Mouse (Mus musculus): ENCODE measurements around the gene Jsrp1. TPM values are rescaled to one million over a fixed set of nuclear protein-coding genes. Genes with fewer than 3 reads are reported as not detected.

The Jsrp1 gene
- polyA plus RNA-seq (2016; fragmentation: Nextera tagmentation; extraction: Ambion mirVana), result 0.65 and 0.68 TPM in 2 replicates

- WGBS, result 84% methylated on average over 4 of the region's 4 CpGs
- Histone ChIP-seq H3K4me3 (no peak within 1 kb of the TSS), H3K27ac (no peak within 1 kb of the TSS), H3K27me3 (ENCODE audit: insufficient read depth, poor library complexity, severe bottlenecking) (peaks cover 41% of the 10 kb centered on the region), H3K36me3 (no peaks in the 10 kb centered on the region), H3K9me3 (no peaks in the 10 kb centered on the region), H3K4me1 (replicated peaks) (peaks cover 26% of the 10 kb centered on the region)
- DNase-seq (ENCODE audit: low spot score), result no peak
Observed at GRCm38 (mm10) chr10:80813366-80813765, at the start of gene Jsrp1. Gene Jsrp1 (minus strand): TSS chr10:80813498.

- WGBS, result 85% methylated on average over 5 of the region's 5 CpGs
- H3K27me3 ChIP-seq (ENCODE audit: insufficient read depth, poor library complexity, severe bottlenecking), result no peaks in the 10 kb centered on the region
- no peak overlapping the region for H3K4me3 ChIP-seq
- H3K9me3 ChIP-seq, result no peaks in the 10 kb centered on the region
- peaks cover 17% of the 10 kb centered on the region for H3K4me1 ChIP-seq (replicated peaks)
- no peak for DNase-seq (ENCODE audit: low spot score)
- peaks cover 67% of the 10 kb centered on the region for H3K36me3 ChIP-seq
- H3K27ac ChIP-seq, result no peak overlapping the region
Observed at GRCm38 (mm10) chr10:80862305-80862704, 49.0 kb upstream of the Jsrp1 start.

GRCm38 (mm10) chr10:80858350-80858935 is 45.1 kb upstream of the Jsrp1 start:
- peak overlapping the region; percentile 79 for H3K4me3 ChIP-seq
- peaks cover 32% of the 10 kb centered on the region for H3K36me3 ChIP-seq
- no peak for DNase-seq (ENCODE audit: low spot score)
- 79% methylated on average over 7 of the region's 7 CpGs for WGBS
- H3K4me1 ChIP-seq (replicated peaks), result peaks cover 50% of the 10 kb centered on the region
- H3K9me3 ChIP-seq, result no peaks in the 10 kb centered on the region
- no peaks in the 10 kb centered on the region for H3K27me3 ChIP-seq (ENCODE audit: insufficient read depth, poor library complexity, severe bottlenecking)
- peak overlapping the region; percentile 92; the same call in 1 of the 2 replicates for H3K27ac ChIP-seq

- Histone ChIP-seq H3K36me3 (peaks cover 32% of the 10 kb centered on the region), H3K27me3 (ENCODE audit: insufficient read depth, poor library complexity, severe bottlenecking) (no peaks in the 10 kb centered on the region), H3K27ac (peak overlapping the region; percentile 92), H3K9me3 (no peaks in the 10 kb centered on the region), H3K4me3 (peak overlapping the region; percentile 79), H3K4me1 (replicated peaks) (peaks cover 54% of the 10 kb centered on the region)
- WGBS, result 53% methylated on average over 3 of the region's 3 CpGs
- DNase-seq (ENCODE audit: low spot score), result no peak
Observed at GRCm38 (mm10) chr10:80857848-80858247, 44.5 kb upstream of the Jsrp1 start.

GRCm38 (mm10) chr10:80857386-80857785 is 44.1 kb upstream of the Jsrp1 start:
- WGBS, result 49% methylated on average over 8 of the region's 8 CpGs
- Histone ChIP-seq H3K9me3 (no peaks in the 10 kb centered on the region), H3K36me3 (peaks cover 30% of the 10 kb centered on the region), H3K27ac (peak overlapping the region; percentile 92), H3K4me3 (peak overlapping the region; percentile 79; the same call in 1 of the 2 replicates), H3K27me3 (ENCODE audit: insufficient read depth, poor library complexity, severe bottlenecking) (no peaks in the 10 kb centered on the region), H3K4me1 (replicated peaks) (peaks cover 54% of the 10 kb centered on the region)
- DNase-seq (ENCODE audit: low spot score), result peak; percentile 28

GRCm38 (mm10) chr10:80856908-80857307 is 43.6 kb upstream of the Jsrp1 start:
- no peak for DNase-seq (ENCODE audit: low spot score)
- peak overlapping the region; percentile 79; the same call in 1 of the 2 replicates for H3K4me3 ChIP-seq
- H3K27me3 ChIP-seq (ENCODE audit: insufficient read depth, poor library complexity, severe bottlenecking), result no peaks in the 10 kb centered on the region
- peak overlapping the region; percentile 92 for H3K27ac ChIP-seq
- WGBS, result 82% methylated on average over 5 of the region's 5 CpGs
- H3K36me3 ChIP-seq, result peaks cover 30% of the 10 kb centered on the region
- H3K4me1 ChIP-seq (replicated peaks), result peaks cover 54% of the 10 kb centered on the region
- no peaks in the 10 kb centered on the region for H3K9me3 ChIP-seq

- H3K4me1 ChIP-seq (replicated peaks), result peaks cover 54% of the 10 kb centered on the region
- H3K27ac ChIP-seq, result peak overlapping the region; percentile 92; the same call in 1 of the 2 replicates
- WGBS, result 75% methylated on average over 3 of the region's 3 CpGs
- H3K27me3 ChIP-seq (ENCODE audit: insufficient read depth, poor library complexity, severe bottlenecking), result no peaks in the 10 kb centered on the region
- DNase-seq (ENCODE audit: low spot score), result peak; percentile 21
- peak overlapping the region; percentile 79 for H3K4me3 ChIP-seq
- no peaks in the 10 kb centered on the region for H3K9me3 ChIP-seq
- peaks cover 30% of the 10 kb centered on the region for H3K36me3 ChIP-seq
Observed at GRCm38 (mm10) chr10:80856267-80856666, 43.0 kb upstream of the Jsrp1 start.

GRCm38 (mm10) chr10:80855749-80856073 is 42.4 kb upstream of the Jsrp1 start:
- H3K4me3 ChIP-seq, result peak overlapping the region; percentile 79
- WGBS, result 22% methylated on average over 11 of the region's 11 CpGs
- no peak for DNase-seq (ENCODE audit: low spot score)
- peaks cover 31% of the 10 kb centered on the region for H3K36me3 ChIP-seq
- H3K9me3 ChIP-seq, result no peaks in the 10 kb centered on the region
- H3K27ac ChIP-seq, result peak overlapping the region; percentile 92
- no peaks in the 10 kb centered on the region for H3K27me3 ChIP-seq (ENCODE audit: insufficient read depth, poor library complexity, severe bottlenecking)
- peaks cover 54% of the 10 kb centered on the region for H3K4me1 ChIP-seq (replicated peaks)

GRCm38 (mm10) chr10:80854913-80855748 is 41.8 kb upstream of the Jsrp1 start, which contains the start of the genes Lsm7 and Sppl2b:
Gene Lsm7 (minus strand): TSS chr10:80855209.
Gene Sppl2b (plus strand): TSS chr10:80855275.
- Histone ChIP-seq H3K27me3 (ENCODE audit: insufficient read depth, poor library complexity, severe bottlenecking) (no peaks in the 10 kb centered on the region), H3K4me3 (peak within 1 kb of the TSS; percentile 79), H3K4me1 (replicated peaks) (peaks cover 54% of the 10 kb centered on the region), H3K9me3 (no peaks in the 10 kb centered on the region), H3K36me3 (peaks cover 34% of the 10 kb centered on the region), H3K27ac (peak within 1 kb of the TSS; percentile 92)
- under 1% methylated on average over 81 of the region's 81 CpGs for WGBS
- peak; percentile 97 for DNase-seq (ENCODE audit: low spot score)

- Histone ChIP-seq H3K4me1 (replicated peaks) (peaks cover 31% of the 10 kb centered on the region), H3K27me3 (ENCODE audit: insufficient read depth, poor library complexity, severe bottlenecking) (peaks cover 31% of the 10 kb centered on the region), H3K4me3 (0 out of 2 replicates have a peak overlapping the region, but pooled peaks have one; percentile 2), H3K27ac (no peak overlapping the region), H3K36me3 (peaks cover 38% of the 10 kb centered on the region), H3K9me3 (no peaks in the 10 kb centered on the region)
- WGBS, result 9% methylated on average over 10 of the region's 10 CpGs
- peak; percentile 39 for DNase-seq (ENCODE audit: low spot score)
Observed at GRCm38 (mm10) chr10:80848571-80848970, 35.3 kb upstream of the Jsrp1 start.

GRCm38 (mm10) chr10:80845732-80846131 is 32.4 kb upstream of the Jsrp1 start:
- no peaks in the 10 kb centered on the region for H3K9me3 ChIP-seq
- no peak overlapping the region for H3K27ac ChIP-seq
- no peak for DNase-seq (ENCODE audit: low spot score)
- peaks cover 46% of the 10 kb centered on the region for H3K4me1 ChIP-seq (replicated peaks)
- H3K4me3 ChIP-seq, result no peak overlapping the region
- 86% methylated on average over 12 of the region's 12 CpGs for WGBS
- H3K27me3 ChIP-seq (ENCODE audit: insufficient read depth, poor library complexity, severe bottlenecking), result peaks cover 59% of the 10 kb centered on the region
- H3K36me3 ChIP-seq, result peaks cover 11% of the 10 kb centered on the region

GRCm38 (mm10) chr10:80845055-80845693 is 31.9 kb upstream of the Jsrp1 start:
- Histone ChIP-seq H3K27me3 (ENCODE audit: insufficient read depth, poor library complexity, severe bottlenecking) (peaks cover 61% of the 10 kb centered on the region), H3K4me3 (no peak overlapping the region; the same call in 1 of the 2 replicates), H3K27ac (0 out of 2 replicates have a peak overlapping the region, but pooled peaks have one; percentile 8), H3K4me1 (replicated peaks) (peaks cover 52% of the 10 kb centered on the region), H3K36me3 (peaks cover 6% of the 10 kb centered on the region), H3K9me3 (no peaks in the 10 kb centered on the region)
- DNase-seq (ENCODE audit: low spot score), result no peak
- 61% methylated on average over 8 of the region's 8 CpGs for WGBS
